Mouse (Mus musculus): ENCODE measurements at regions not wholly inside any gene's neighbourhood (a gene's known extent, or its start where the extent isn't known, plus 50 kb on each side); places are given as distances from the start of the nearest gene placed in this dataset.

DNA sequence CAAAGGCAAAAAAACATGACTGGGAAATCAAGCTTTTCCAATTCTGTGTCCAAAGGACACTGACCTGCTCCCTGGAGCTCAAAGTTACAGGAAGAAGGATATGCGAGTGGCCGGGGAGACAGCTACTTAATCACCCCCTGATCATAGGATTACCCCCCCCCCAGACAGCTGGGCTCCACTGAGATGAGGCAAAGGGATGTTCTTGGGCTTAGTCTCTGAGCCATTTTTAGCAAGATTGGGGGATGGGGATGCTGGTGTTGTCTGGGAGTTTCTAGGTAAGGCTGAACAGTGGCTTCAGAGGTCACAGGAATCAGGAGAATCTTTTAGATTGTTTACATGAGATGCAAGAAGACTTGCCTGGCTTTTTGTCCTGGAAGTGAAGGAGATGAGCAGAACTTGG, 597.6 kb downstream of the Tbc1d22a start:
- TF ChIP-seq CTCF (IDR thresholded peaks at IDR 0.05) (no peak), EP300 (IDR thresholded peaks at IDR 0.05) (no peak)

Measured in lung, postnatal 0 days (tissue).